Comparison of ENCODE assay signal across 1 mouse cellular context in the genomic region with DNA sequence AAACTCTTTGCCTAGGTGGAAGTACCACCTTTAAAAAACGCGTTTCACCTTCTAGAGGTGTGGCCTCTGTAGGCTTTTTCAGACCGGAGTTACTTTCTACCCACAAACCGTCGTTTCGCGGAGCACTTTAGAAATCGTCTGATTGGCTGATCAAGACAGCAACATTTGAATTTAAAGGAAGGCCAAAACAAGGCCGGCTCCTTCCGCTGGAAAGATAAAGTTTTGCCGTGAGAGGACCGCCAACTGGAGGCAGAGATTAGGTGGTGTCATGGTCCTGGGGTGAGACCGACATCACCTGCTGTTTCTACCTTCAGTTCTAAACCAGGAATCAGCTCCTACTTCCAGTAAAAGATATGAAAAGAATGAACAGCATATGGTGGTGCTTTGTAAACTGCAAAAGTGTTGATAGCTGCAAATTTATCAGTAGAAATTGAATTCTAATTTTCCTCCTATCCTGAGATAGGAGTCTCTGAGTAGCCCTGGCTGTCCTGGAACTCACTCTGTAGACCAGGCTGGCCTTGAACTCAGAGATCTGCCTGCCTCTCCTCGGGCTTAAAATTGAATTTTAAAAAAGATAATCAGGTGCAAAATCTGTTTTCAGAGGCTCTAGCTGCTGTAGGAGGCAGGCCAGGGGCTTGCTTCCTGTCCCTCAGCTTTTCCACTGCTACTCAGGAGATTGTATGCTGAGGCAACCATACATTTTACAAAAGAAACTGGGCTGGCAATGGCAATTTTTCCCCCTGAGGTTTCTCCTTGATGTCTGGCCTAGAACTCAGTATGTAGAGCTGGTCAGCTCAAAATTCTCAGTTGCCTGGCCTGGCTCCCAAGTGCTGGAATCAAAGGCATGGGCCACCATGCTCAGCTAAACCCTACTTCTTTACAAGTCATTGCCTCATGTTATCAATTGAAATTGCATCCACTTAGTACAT.
TF ChIP-seq lines count a peak whose summit lies in the region.

No protein-coding gene starts in this region.

TF ChIP-seq in ES-E14, 5 proteins besides CTCF, POLR2A, EP300 and RAD21:
- TF ChIP-seq ZNF384 (IDR thresholded peaks at IDR 0.05; ENCODE audit: low read depth, low read length), result no peak
